In the genomic region with DNA sequence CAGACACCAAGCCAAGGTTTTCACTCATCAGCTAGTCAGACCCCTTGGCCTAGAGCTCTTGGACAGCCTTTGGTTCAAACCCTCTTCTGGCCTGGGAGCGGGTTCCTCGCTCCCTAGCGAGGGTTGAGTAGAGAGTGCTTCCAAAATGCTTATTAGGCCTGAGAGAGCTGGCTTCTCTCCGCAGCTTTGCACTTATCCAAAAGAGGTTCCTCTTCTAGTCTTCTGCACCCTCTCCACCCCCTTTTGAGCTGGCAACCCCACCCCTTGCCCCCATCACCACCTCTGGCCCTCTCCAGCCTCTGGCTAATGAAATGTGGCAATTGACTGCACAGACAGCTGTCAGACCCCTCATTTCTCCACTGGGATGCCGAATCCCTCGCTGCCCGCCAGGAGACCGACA, we compare ENCODE assay signal across 9 mouse cellular contexts. TPM values are rescaled to one million over a fixed set of nuclear protein-coding genes. Genes with fewer than 3 reads are reported as not detected.
DNase-seq lines count a peak whose midpoint lies in the region; ATAC-seq and TF ChIP-seq lines count a peak whose summit lies in the region.
"Had no signal": no experiment of that assay in that cellular context is flagged by ENCODE, and none has a peak within 500 bp of the region (broad histone marks: within the 10 kb centered on the region; RNA-seq: fewer than 3 reads in every experiment).

Dnajc22 (plus strand) TSS at position 301 of the 400 bp plus-strand sequence.

- WGBS in heart, embryonic 13.5 days, result 38% methylated on average over 8 of the region's 8 CpGs
- WGBS in hindbrain, embryonic 12.5 days, result 16% methylated on average over 8 of the region's 8 CpGs
- WGBS in midbrain, embryonic 11.5 days, result 13% methylated on average over 8 of the region's 8 CpGs

- peaks cover 45% of the 10 kb centered on the region for H3K4me1 ChIP-seq in heart, embryonic 13.5 days
- H3K4me1 ChIP-seq in MEL (ENCODE audit: control insufficient read depth in 1 of 2, insufficient read depth in 2 of 2, low read length in 2 of 2), result peaks cover 0 to 8% of the 10 kb centered on the region in 2 experiments; a peak in 2 of 4 replicates
- H3K4me1 ChIP-seq in hindbrain, embryonic 12.5 days, result peaks cover 80% of the 10 kb centered on the region
- H3K4me1 ChIP-seq in midbrain, embryonic 11.5 days (ENCODE audit: control insufficient read depth, insufficient read depth, low read length), result peaks cover 45% of the 10 kb centered on the region

- no peak for TF ChIP-seq RAD21 in MEL (IDR thresholded peaks at IDR 0.05; ENCODE audit: low read depth, low read length)

- H3K27me3 ChIP-seq in heart, embryonic 13.5 days (replicated peaks), result peaks cover 98% of the 10 kb centered on the region
- no peaks in the 10 kb centered on the region for H3K27me3 ChIP-seq in MEL (ENCODE audit: control insufficient read depth in 1 of 2, insufficient read depth in 2 of 2, low read length in 2 of 2)
- H3K27me3 ChIP-seq in hindbrain, embryonic 12.5 days, result peaks cover 76% of the 10 kb centered on the region
- peaks cover 82% of the 10 kb centered on the region for H3K27me3 ChIP-seq in midbrain, embryonic 11.5 days (ENCODE audit: control insufficient read depth, insufficient read depth, low read length)

- peaks cover 1% of the 10 kb centered on the region; the same call in 1 of the 2 replicates for H3K79me2 ChIP-seq in MEL (ENCODE audit: control insufficient read depth, insufficient read depth, low read length, poor library complexity)

- no peak for TF ChIP-seq EP300 in MEL (IDR thresholded peaks at IDR 0.05; ENCODE audit: low read depth in 1 of 2, low read length in 2 of 2)

- H3K36me3 ChIP-seq in heart, embryonic 13.5 days, result no peaks in the 10 kb centered on the region
- H3K36me3 ChIP-seq in MEL (ENCODE audit: control insufficient read depth in 1 of 2, insufficient read depth in 2 of 2, low read length in 2 of 2), result peaks cover 0 to 7% of the 10 kb centered on the region in 2 experiments; a peak in 2 of 4 replicates
- H3K36me3 ChIP-seq in hindbrain, embryonic 12.5 days, result no peaks in the 10 kb centered on the region
- H3K36me3 ChIP-seq in midbrain, embryonic 11.5 days (ENCODE audit: control insufficient read depth, insufficient read depth, low read length), result no peaks in the 10 kb centered on the region

- TF ChIP-seq POLR2A in MEL (IDR thresholded peaks at IDR 0.05; ENCODE audit: control insufficient read depth in 1 of 2, insufficient read depth in 1 of 2, low read depth in 1 of 2, low read length in 2 of 2, poor library complexity in 1 of 2), result no peak; a peak in 1 of 4 replicates

- intact Hi-C loops in heart, postnatal 25 days (cut with DNase I), result no loop called here

- no peaks in the 10 kb centered on the region for H3K9me3 ChIP-seq in heart, embryonic 13.5 days
- H3K9me3 ChIP-seq in MEL (replicated peaks; ENCODE audit: insufficient read depth, low read length), result no peaks in the 10 kb centered on the region
- no peaks in the 10 kb centered on the region for H3K9me3 ChIP-seq in hindbrain, embryonic 12.5 days (replicated peaks)
- no peaks in the 10 kb centered on the region for H3K9me3 ChIP-seq in midbrain, embryonic 11.5 days (ENCODE audit: control insufficient read depth, low read length)

- no peak for TF ChIP-seq CTCF in MEL (IDR thresholded peaks at IDR 0.05 in 2 of 3, conservative IDR thresholded peaks at IDR 0.05 in 1 of 3; ENCODE audit: control insufficient read depth in 1 of 3, insufficient read depth in 1 of 3, low read depth in 2 of 3, low read length in 3 of 3, poor library complexity in 1 of 3, severe bottlenecking in 1 of 3)

- ATAC-seq in heart, embryonic 13.5 days (ENCODE audit: extremely low read depth, insufficient number of reproducible peaks, low FRiP score, low TSS enrichment), result no peak
- no peak for ATAC-seq in hindbrain, embryonic 12.5 days (ENCODE audit: low FRiP score)
- no peak for ATAC-seq in midbrain, embryonic 11.5 days (ENCODE audit: low FRiP score)

- H3K4me3 ChIP-seq in heart, embryonic 13.5 days, result peak within 1 kb of the TSS; percentile 53
- peak within 1 kb of the TSS; percentile 83 to 98 for H3K4me3 ChIP-seq in MEL (ENCODE audit: control insufficient read depth in 1 of 2, insufficient read depth in 1 of 2, low read depth in 2 of 2, low read length in 2 of 2)
- peak within 1 kb of the TSS; percentile 35 for H3K4me3 ChIP-seq in hindbrain, embryonic 12.5 days
- H3K4me3 ChIP-seq in midbrain, embryonic 11.5 days (ENCODE audit: low read depth, low read length), result peak within 1 kb of the TSS; percentile 39
- H3K4me3 ChIP-seq: myocyte had no signal

- peak within 1 kb of the TSS; percentile 80 for H3K4me2 ChIP-seq in heart, embryonic 13.5 days
- peak within 1 kb of the TSS; percentile 61 for H3K4me2 ChIP-seq in hindbrain, embryonic 12.5 days (replicated peaks)
- H3K4me2 ChIP-seq in midbrain, embryonic 11.5 days, result peak within 1 kb of the TSS; percentile 91

- no peak for DNase-seq in heart, postnatal 25 days (ENCODE audit: low spot score)
- peak; percentile 70 for DNase-seq in MEL (ENCODE audit: low read depth, low spot score)
- DNase-seq in midbrain, embryonic 11.5 days (ENCODE audit: low spot score, missing footprints), result no peak
- no peak for DNase-seq in left cerebral cortex, adult 11 months (ENCODE audit: low spot score)
- no peak for DNase-seq in layer of hippocampus, adult 8-10 months (ENCODE audit: low spot score in 2 of 2)
- no peak for DNase-seq in kidney, adult 9 months

- peak within 1 kb of the TSS; percentile 71 for H3K9ac ChIP-seq in heart, embryonic 13.5 days
- H3K9ac ChIP-seq in MEL (ENCODE audit: control insufficient read depth, low read depth, low read length, poor library complexity, severe bottlenecking), result peak within 1 kb of the TSS; percentile 79
- peak within 1 kb of the TSS; percentile 44 for H3K9ac ChIP-seq in hindbrain, embryonic 12.5 days
- peak within 1 kb of the TSS; percentile 57 for H3K9ac ChIP-seq in midbrain, embryonic 11.5 days (ENCODE audit: low read length)

- H3K27ac ChIP-seq in heart, embryonic 13.5 days (replicated peaks), result no peak within 1 kb of the TSS
- H3K27ac ChIP-seq in MEL (ENCODE audit: control insufficient read depth, low read depth, low read length), result peak within 1 kb of the TSS; percentile 40
- H3K27ac ChIP-seq in hindbrain, embryonic 12.5 days, result peak within 1 kb of the TSS; percentile 76
- H3K27ac ChIP-seq in midbrain, embryonic 11.5 days (ENCODE audit: low read depth, low read length), result peak within 1 kb of the TSS; percentile 48

TF ChIP-seq in MEL, 35 proteins besides CTCF, POLR2A, EP300 and RAD21:
- no peak for TF ChIP-seq UBTF (IDR thresholded peaks at IDR 0.05; ENCODE audit: borderline replicate concordance, insufficient read depth, low read depth, low read length)
- TF ChIP-seq NELFE (IDR thresholded peaks at IDR 0.05; ENCODE audit: low read depth, low read length), result no peak
- no peak for TF ChIP-seq NRF1 (IDR thresholded peaks at IDR 0.05; ENCODE audit: insufficient read depth, low read depth, low read length, poor library complexity, severe bottlenecking)
- no peak for TF ChIP-seq GATA1 (IDR thresholded peaks at IDR 0.05; ENCODE audit: low read depth, low read length)
- TF ChIP-seq MAX (IDR thresholded peaks at IDR 0.05; ENCODE audit: low read length), result no peak
- no peak for TF ChIP-seq CHD2 (IDR thresholded peaks at IDR 0.05; ENCODE audit: low read length)
- TF ChIP-seq TCF12 (IDR thresholded peaks at IDR 0.05; ENCODE audit: low read depth, low read length), result no peak
- TF ChIP-seq MYC (IDR thresholded peaks at IDR 0.05; ENCODE audit: low read depth, low read length), result no peak
- TF ChIP-seq ETS1 (IDR thresholded peaks at IDR 0.05; ENCODE audit: low read depth, low read length), result no peak
- TF ChIP-seq POLR2AphosphoS2 (IDR thresholded peaks at IDR 0.05; ENCODE audit: low read length), result no peak
- no peak for TF ChIP-seq USF2 (IDR thresholded peaks at IDR 0.05; ENCODE audit: borderline replicate concordance in 1 of 2, insufficient read depth in 1 of 2, low read depth in 1 of 2, low read length in 2 of 2)
- no peak for TF ChIP-seq MYB (IDR thresholded peaks at IDR 0.05; ENCODE audit: low read depth, low read length)
- TF ChIP-seq TAL1 (IDR thresholded peaks at IDR 0.05; ENCODE audit: low read length), result no peak

RNA-seq across cellular contexts. Expression of gene Dnajc22, which starts in this region (rescaled TPM):
- 1.0 and 1.8 TPM in 2 replicates for polyA plus RNA-seq in heart, embryonic 13.5 days (2015; fragmentation: Nextera tagmentation; extraction: Ambion mirVana)
- under 1 TPM; 0.16 to 0.45 TPM for total RNA-seq in heart, postnatal 25 days (2021)
- total RNA-seq in MEL (2012; rRNA removed), result 3.2 TPM in 2 replicates
- polyA plus RNA-seq in MEL (2012; ENCODE audit: insufficient read depth in 1 of 2, insufficient read length in 2 of 2, low read depth in 1 of 2, low replicate concordance in 2 of 2, missing spikeins in 1 of 2), result 1 to 10 TPM in 1 of 2 experiments, not detected in 1; 5.3 TPM
- 3.2 and 3.3 TPM in 2 replicates for polyA plus RNA-seq in hindbrain, embryonic 12.5 days (2016; fragmentation: Nextera tagmentation; extraction: Ambion mirVana)
- polyA plus RNA-seq in midbrain, embryonic 11.5 days (2014; fragmentation: Nextera tagmentation; extraction: Ambion mirVana), result 0.46 and 0.50 TPM in 2 replicates
- under 1 TPM in 3 of 4 experiments, not detected in 1; 0.31 to 0.39 (median 0.34) TPM for total RNA-seq in layer of hippocampus, adult 8-10 months (2022)

Comparison
In these comparisons a context has a peak if more than half of its experiments do, and no peak if none do; other contexts are left out.
1. H3K4me3 ChIP-seq: peak in every context shown above with its lines; median percentile 90 in MEL; 53 in heart, embryonic 13.5 days; 39 in midbrain, embryonic 11.5 days; 35 in hindbrain, embryonic 12.5 days.